ENCODE assay signal across 3 mouse cellular contexts in the genomic region with DNA sequence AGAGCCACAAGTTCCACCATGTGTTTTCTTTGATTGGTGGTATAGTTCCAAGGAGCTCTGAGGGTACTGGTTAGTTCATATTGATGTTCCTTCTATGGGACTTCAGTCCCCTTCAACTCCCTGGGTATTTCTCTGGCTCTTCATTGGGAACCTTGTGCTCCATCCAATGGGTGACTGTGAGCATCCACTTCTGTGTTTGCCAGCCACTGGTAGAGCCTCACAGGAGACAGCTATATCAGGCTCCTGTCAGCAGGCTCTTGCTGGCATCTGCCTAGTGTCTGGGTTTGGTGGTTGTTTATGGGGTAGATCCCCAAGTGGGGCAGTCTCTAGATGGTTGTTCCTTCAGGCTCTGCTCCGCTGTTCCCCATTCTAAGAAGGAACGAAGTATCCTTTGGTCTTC.
DNase-seq lines count a peak whose midpoint lies in the region; ATAC-seq lines count a peak whose summit lies in the region.
"Not testable (repeated sequence)": the region's sequence is repeated elsewhere in the genome, so short reads cannot be mapped to it uniquely, and the experiment has no call there.

No protein-coding gene starts in this region.

- not testable (repeated sequence) for H3K9ac ChIP-seq in midbrain, embryonic 11.5 days (ENCODE audit: low read length)

- ATAC-seq in midbrain, embryonic 11.5 days (ENCODE audit: low FRiP score), result not testable (repeated sequence)

- H3K4me1 ChIP-seq in midbrain, embryonic 11.5 days (ENCODE audit: control insufficient read depth, insufficient read depth, low read length), result not testable (repeated sequence)

- H3K9me3 ChIP-seq in midbrain, embryonic 11.5 days (ENCODE audit: control insufficient read depth, low read length), result not testable (repeated sequence)

- peak; percentile 87 for DNase-seq in heart, adult 11 months
- DNase-seq in heart, postnatal 4 days, result peak; percentile 11
- peak; percentile 53 for DNase-seq in midbrain, embryonic 11.5 days (ENCODE audit: low spot score, missing footprints)

- H3K27me3 ChIP-seq in midbrain, embryonic 11.5 days (ENCODE audit: control insufficient read depth, insufficient read depth, low read length), result not testable (repeated sequence)

- H3K4me2 ChIP-seq in midbrain, embryonic 11.5 days, result not testable (repeated sequence)

- 94% methylated on average over 2 of the region's 2 CpGs for WGBS in midbrain, embryonic 11.5 days

- H3K4me3 ChIP-seq in midbrain, embryonic 11.5 days (ENCODE audit: low read depth, low read length), result not testable (repeated sequence)

- not testable (repeated sequence) for H3K36me3 ChIP-seq in midbrain, embryonic 11.5 days (ENCODE audit: control insufficient read depth, insufficient read depth, low read length)

- H3K27ac ChIP-seq in midbrain, embryonic 11.5 days (ENCODE audit: low read depth, low read length), result not testable (repeated sequence)

Comparison
In these comparisons a context has a peak if more than half of its experiments do, and no peak if none do; other contexts are left out.
1. DNase-seq: peak in every context shown above with its lines; median percentile 87 in heart, adult 11 months; 53 in midbrain, embryonic 11.5 days; 11 in heart, postnatal 4 days.